Mouse (Mus musculus) lung, adult 2 months (tissue): ENCODE measurements around the gene Ppp3ca. TPM values are rescaled to one million over a fixed set of nuclear protein-coding genes. Genes with fewer than 3 reads are reported as not detected.

Experiments
- DNase-seq: peaks from one replicate; pipeline ENCODE4 v3.0.0; 2022
- H3K4me1 ChIP-seq: fragments of 200-500 bp; 2 replicates; pipeline ENCODE4 v1.6.1; 2011; ENCODE audit warnings: low read length; ENCODE audit not compliant: control insufficient read depth, insufficient read depth
- H3K4me3 ChIP-seq: fragments of 200-500 bp; replicated peaks from 2 replicates; pipeline ENCODE3; 2011; ENCODE audit warnings: low read depth, mild to moderate bottlenecking, control low read depth, low read length; ENCODE audit errors: extremely low read depth
- CTCF ChIP-seq: fragments of 200-500 bp; IDR thresholded peaks from 2 replicates; pipeline ENCODE4 v1.5.1; 2011; ENCODE audit warnings: mild to moderate bottlenecking, low read length, control low read depth; ENCODE audit not compliant: insufficient read depth
- POLR2A ChIP-seq: fragments of 200-500 bp; IDR thresholded peaks from 2 replicates; pipeline ENCODE4 v1.6.1; 2011; ENCODE audit warnings: low read depth, mild to moderate bottlenecking, control low read depth, low read length, borderline replicate concordance; ENCODE audit errors: extremely low read depth
- WGBS: fragments of 180-500 bp; shearing (Covaris S2); methylation state at CpG from one replicate; pipeline ENCODE4 v1.1.7; 2018; 5-methylcytosine and 5-hydroxymethylcytosine counted together
- polyA plus RNA-seq: library from polyadenylated mRNA; depleted of rRNA; stranded (reverse); fragments of >200 nt; gene quantifications from 2 replicates; pipeline ENCODE4 v1.2.3, GENCODE M21; 2012

The Ppp3ca gene
- polyA plus RNA-seq, 1 experiment: 37.2 TPM

- no peaks in the 10 kb centered on the region for H3K4me1 ChIP-seq
- DNase-seq: no peak
- no peak overlapping the region for H3K4me3 ChIP-seq
- 92% methylated on average over 5 of the region's 5 CpGs for WGBS
- TF ChIP-seq POLR2A: no peak
- no peak for TF ChIP-seq CTCF
Observed at GRCm38 (mm10) chr3:136966786-136967185, 296.9 kb downstream of the Ppp3ca start.

GRCm38 (mm10) chr3:136967510-136967909 lies 297.6 kb downstream of the Ppp3ca start:
- Histone ChIP-seq H3K4me1 (no peaks in the 10 kb centered on the region), H3K4me3 (no peak overlapping the region)
- DNase-seq: no peak
- WGBS: 79% methylated on average over 2 of the region's 2 CpGs
- TF ChIP-seq POLR2A (no peak), CTCF (no peak)

GRCm38 (mm10) chr3:136969796-136970195 lies 299.9 kb downstream of the Ppp3ca start:
- Histone ChIP-seq H3K4me3 (no peak overlapping the region), H3K4me1 (no peaks in the 10 kb centered on the region)
- TF ChIP-seq CTCF (no peak), POLR2A (no peak)
- 44% methylated on average over 4 of the region's 4 CpGs for WGBS
- DNase-seq: no peak

- TF ChIP-seq POLR2A: no peak
- no peak for TF ChIP-seq CTCF
Observed at GRCm38 (mm10) chr3:136977859-136978258, 307.9 kb downstream of the Ppp3ca start.

GRCm38 (mm10) chr3:136980915-136981588 lies 311.1 kb downstream of the Ppp3ca start:
- TF ChIP-seq CTCF: no peak
- no peak for TF ChIP-seq POLR2A
- 71% methylated on average over 5 of the region's 5 CpGs for whole genome bisulfite sequencing
- DNase-seq: no peak
- no peak overlapping the region for H3K4me3 ChIP-seq
- no peaks in the 10 kb centered on the region for H3K4me1 ChIP-seq

More at GRCm38 (mm10) chr3:136977859-136978258, 307.9 kb downstream of the Ppp3ca start:
- Histone ChIP-seq H3K4me1 (no peaks in the 10 kb centered on the region), H3K4me3 (no peak overlapping the region)
- no peak for DNase-seq
- 60% methylated on average over 1 of the region's 1 CpGs for WGBS

GRCm38 (mm10) chr3:136981589-136981924 lies 311.6 kb downstream of the Ppp3ca start:
- no peak for DNase-seq
- no peak overlapping the region for H3K4me3 ChIP-seq
- H3K4me1 ChIP-seq: no peaks in the 10 kb centered on the region
- TF ChIP-seq POLR2A: no peak
- no peak for TF ChIP-seq CTCF
- 83% methylated on average over 4 of the region's 4 CpGs for WGBS

- no peaks in the 10 kb centered on the region for H3K4me1 ChIP-seq
- H3K4me3 ChIP-seq: no peak overlapping the region
- 71% methylated on average over 11 of the region's 11 CpGs for WGBS
- no peak for TF ChIP-seq POLR2A
- TF ChIP-seq CTCF: no peak
- DNase-seq: no peak
Observed at GRCm38 (mm10) chr3:136982021-136982420, 312.1 kb downstream of the Ppp3ca start.

- TF ChIP-seq CTCF (no peak), POLR2A (no peak)
- no peaks in the 10 kb centered on the region for H3K4me1 ChIP-seq
- DNase-seq: no peak
- H3K4me3 ChIP-seq: no peak overlapping the region
- 60% methylated on average over 3 of the region's 3 CpGs for WGBS
Observed at GRCm38 (mm10) chr3:136986096-136986881, 316.4 kb downstream of the Ppp3ca start.
